Mouse (Mus musculus): ENCODE results near the gene Khdc4. TPM values are rescaled to one million over a fixed set of nuclear protein-coding genes. Genes with fewer than 3 reads are reported as not detected.

The Khdc4 gene
- polyA plus RNA-seq, 3 experiments from 2014 or later: 36.1 to 57.0 (median 47.9) TPM

DNA sequence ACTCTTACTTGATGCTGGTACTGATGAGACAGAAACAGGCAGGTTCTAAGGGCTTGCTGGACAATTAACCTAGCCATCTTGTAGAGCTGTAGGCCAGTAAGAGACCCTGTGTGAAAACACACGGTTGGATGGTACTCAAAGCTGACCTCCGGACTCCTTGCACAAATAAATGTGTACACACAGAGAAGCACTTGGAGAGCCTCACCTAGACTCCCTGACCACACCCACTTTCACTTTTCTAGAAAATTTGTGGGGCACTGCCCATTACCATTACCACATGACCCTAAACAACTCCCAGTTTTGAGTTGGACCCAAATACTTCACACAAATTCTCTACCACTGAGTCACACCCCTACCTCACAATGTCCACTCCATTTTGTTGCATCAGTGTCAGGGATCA, 51.0 kb downstream of the Khdc4 start:
- ATAC-seq: no peak

GRCm38 (mm10) chr3:88738641-88739040, 53.0 kb downstream of the Khdc4 start:
- no peak for ATAC-seq

DNA sequence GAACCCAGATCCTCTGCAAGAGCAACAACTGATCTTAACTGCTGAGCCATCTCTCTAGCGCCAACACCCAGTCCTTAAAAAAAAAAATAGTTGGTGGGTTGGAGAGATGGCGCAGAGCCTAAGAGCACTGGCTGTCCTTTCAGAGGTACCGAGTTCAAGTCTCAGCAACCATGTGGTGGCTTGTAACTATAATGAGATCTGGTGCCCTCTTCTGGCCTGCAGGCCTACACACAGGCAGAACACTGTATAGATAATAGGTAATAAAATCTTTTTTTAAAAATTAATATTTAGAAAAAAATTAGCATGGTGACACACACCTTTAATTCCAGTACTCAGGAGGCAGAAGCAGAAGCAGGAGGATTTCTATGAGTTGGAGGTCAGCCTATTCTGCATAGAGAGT, 54.5 kb downstream of the Khdc4 start:
- no peak for ATAC-seq

DNA sequence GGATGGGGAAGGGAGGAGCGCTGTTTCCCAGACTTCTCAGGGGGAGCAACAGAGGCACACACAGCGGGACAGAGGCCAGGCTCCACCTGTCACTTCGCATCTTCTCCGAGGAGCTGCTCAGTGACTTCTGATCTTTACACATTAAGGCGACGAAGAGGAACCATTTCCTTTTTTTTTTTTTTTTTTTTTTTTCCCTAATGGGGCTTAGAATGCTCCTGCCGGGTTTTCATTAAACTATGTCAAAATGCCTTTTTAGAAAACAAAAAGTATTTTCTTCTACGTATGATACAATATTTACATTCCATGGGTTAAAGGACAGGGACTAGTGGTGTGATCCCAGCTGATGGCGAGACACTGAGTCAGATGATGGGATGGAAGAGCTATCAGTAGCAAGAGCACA, 59.9 kb downstream of the Khdc4 start:
- no peak for ATAC-seq

- no peak for ATAC-seq
These were observed 60.7 kb downstream of the Khdc4 start for GRCm38 (mm10) chr3:88746139-88746870.

GRCm38 (mm10) chr3:88746871-88747231, 61.2 kb downstream of the Khdc4 start:
- ATAC-seq: no peak

DNA sequence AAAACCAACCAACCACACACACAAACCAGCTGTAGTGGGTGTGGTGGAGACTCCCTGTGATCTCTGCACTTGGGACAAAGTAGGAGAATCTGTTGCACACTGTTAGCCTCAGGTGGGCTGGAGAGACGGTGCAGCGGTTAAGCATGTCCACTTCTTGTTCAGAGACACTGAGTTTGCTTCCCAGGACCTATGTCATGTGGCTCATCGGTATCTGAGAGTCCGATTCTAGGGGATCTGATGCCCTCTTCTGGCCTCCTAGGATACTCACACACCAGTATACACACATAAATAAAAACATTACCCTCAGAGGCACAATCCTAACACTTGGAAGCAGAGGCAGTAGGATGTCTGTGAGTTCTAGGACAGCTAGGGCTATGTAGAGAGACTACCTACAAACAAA, 68.7 kb downstream of the Khdc4 start:
- ATAC-seq: no peak

- ATAC-seq: no peak
These were observed 69.9 kb downstream of the Khdc4 start for GRCm38 (mm10) chr3:88755541-88755940.

GRCm38 (mm10) chr3:88756276-88756675, 70.7 kb downstream of the Khdc4 start:
- ATAC-seq: no peak

GRCm38 (mm10) chr3:88758045-88758500, 72.5 kb downstream of the Khdc4 start:
- ATAC-seq: no peak

GRCm38 (mm10) chr3:88761619-88762018, 76.0 kb downstream of the Khdc4 start:
- ATAC-seq: no peak

- no peak for ATAC-seq
These were observed 76.8 kb downstream of the Khdc4 start for GRCm38 (mm10) chr3:88762401-88762831.

Other genes with a start within 250 kb of the Khdc4 start
- 10 to 100 TPM; 24.5 to 49.0 (median 28.3) TPM for gene Sema4a, start 224.6 kb upstream of the Khdc4 start, polyA plus RNA-seq (2017; shearing (Covaris generic))
- gene Lmna, start 175.8 kb upstream of the Khdc4 start, polyA plus RNA-seq (2017; shearing (Covaris generic)): 1 to 10 TPM; 2.6 to 8.0 (median 4.0) TPM
- gene Mex3a, start 153.4 kb upstream of the Khdc4 start, polyA plus RNA-seq (2017; shearing (Covaris generic)): under 1 TPM; 0.17 to 0.20 (median 0.18) TPM
- not detected for gene Rab25, start 137.5 kb upstream of the Khdc4 start, polyA plus RNA-seq (2017; shearing (Covaris generic))
- gene Lamtor2, start 132.7 kb upstream of the Khdc4 start, polyA plus RNA-seq (2017; shearing (Covaris generic)): 100 to 1,000 TPM; 149 to 189 (median 187) TPM
- 10 to 100 TPM in 2 of 3 experiments, 1 to 10 TPM in 1; 9.8 to 15.5 (median 12.1) TPM for gene Ubqln4, start 132.0 kb upstream of the Khdc4 start, polyA plus RNA-seq (2017; shearing (Covaris generic))
- gene Ssr2, start 109.9 kb upstream of the Khdc4 start, polyA plus RNA-seq (2017; shearing (Covaris generic)): 100 to 1,000 TPM; 131 to 197 (median 161) TPM
- 10 to 100 TPM; 37.5 to 56.4 (median 46.5) TPM for gene Arhgef2, start 79.8 kb upstream of the Khdc4 start, polyA plus RNA-seq (2017; shearing (Covaris generic))
- not detected for gene Rxfp4, start 32.7 kb upstream of the Khdc4 start, polyA plus RNA-seq (2017; shearing (Covaris generic))
- gene Rit1, start 31.0 kb downstream of the Khdc4 start, polyA plus RNA-seq (2017; shearing (Covaris generic)): 10 to 100 TPM; 34.1 to 55.2 (median 40.3) TPM
- 100 to 1,000 TPM; 105 to 132 (median 111) TPM for gene Syt11, start 89.4 kb downstream of the Khdc4 start, polyA plus RNA-seq (2017; shearing (Covaris generic))
- gene Gon4l, start 149.4 kb downstream of the Khdc4 start, polyA plus RNA-seq (2017; shearing (Covaris generic)): 10 to 100 TPM; 13.5 to 17.9 (median 15.0) TPM
- gene Msto1, start 228.2 kb downstream of the Khdc4 start, polyA plus RNA-seq (2017; shearing (Covaris generic)): 10 to 100 TPM; 23.3 to 29.4 (median 25.3) TPM

Data from inflammation-experienced regulatory T-cells, adult 6 months (primary cell).